Mouse (Mus musculus) C2C12 (cell line): ENCODE results near the gene Gsto2.

Experiments used
- CEBPB ChIP-seq: IDR thresholded peaks from one replicate; pipeline ENCODE4 v1.6.1; 2011; ENCODE audit warnings: low read depth, mild to moderate bottlenecking, control low read depth, moderate library complexity
- CTCF ChIP-seq: IDR thresholded peaks from one replicate; pipeline ENCODE4 v1.5.1; 2011; ENCODE audit not compliant: control insufficient read depth, insufficient read depth, insufficient read length
- FOSL1 ChIP-seq: IDR thresholded peaks from one replicate; pipeline ENCODE4 v1.8.0; 2011; ENCODE audit warnings: mild to moderate bottlenecking, low read length; ENCODE audit not compliant: poor library complexity, insufficient read depth, severe bottlenecking
- MAX ChIP-seq: IDR thresholded peaks from one replicate; pipeline ENCODE4 v1.6.1; 2011; ENCODE audit warnings: mild to moderate bottlenecking, control low read depth
- USF1 ChIP-seq: IDR thresholded peaks from one replicate; pipeline ENCODE4 v1.6.1; 2011; ENCODE audit warnings: low read depth, mild to moderate bottlenecking, control low read depth, moderate library complexity

- no peak for TF ChIP-seq CTCF
- TF ChIP-seq CEBPB, result no peak
- no peak for TF ChIP-seq USF1
- TF ChIP-seq MAX, result no peak
- no peak for TF ChIP-seq FOSL1
These were observed 35.2 kb downstream of the Gsto2 start for GRCm38 (mm10) chr19:47900558-47900957.
